Mouse (Mus musculus) kidney, embryonic 16.5 days (tissue): ENCODE results near the gene Tspan14. TPM values are rescaled to one million over a fixed set of nuclear protein-coding genes. Genes with fewer than 3 reads are reported as not detected.

Experiments
- ATAC-seq: fragments of 200-750 bp; cut with Nextera tagmentation; 2 replicates; pipeline ENCODE4 v1.8.0; 2017; ENCODE audit warnings: moderate TSS enrichment; ENCODE audit not compliant: low FRiP score, low TSS enrichment
- H3K27ac ChIP-seq: fragments of 300-500 bp; sonication (generic); 2 replicates; pipeline ENCODE4 v1.5.1; 2014; ENCODE audit warnings: low read length
- H3K27me3 ChIP-seq: fragments of 300-500 bp; sonication (generic); 2 replicates; pipeline ENCODE4 v1.6.1; 2014; ENCODE audit warnings: low read length, control low read depth, mixed read lengths; ENCODE audit not compliant: insufficient read depth
- H3K36me3 ChIP-seq: fragments of 300-500 bp; sonication (generic); 2 replicates; pipeline ENCODE4 v1.6.1; 2014; ENCODE audit warnings: low read length, control low read depth, mixed read lengths; ENCODE audit not compliant: insufficient read depth
- H3K4me1 ChIP-seq: fragments of 300-500 bp; sonication (generic); 2 replicates; pipeline ENCODE4 v1.6.1; 2014; ENCODE audit warnings: low read length, control low read depth, mixed read lengths; ENCODE audit not compliant: insufficient read depth
- H3K4me2 ChIP-seq: fragments of 300-500 bp; sonication (generic); replicated peaks from 2 replicates; pipeline ENCODE4 v1.6.1; 2014; ENCODE audit warnings: low read depth, low read length
- H3K4me3 ChIP-seq: fragments of 300-500 bp; sonication (generic); 2 replicates; pipeline ENCODE4 v1.5.1; 2014; ENCODE audit warnings: mild to moderate bottlenecking, low read length
- H3K9ac ChIP-seq: fragments of 300-500 bp; sonication (generic); replicated peaks from 2 replicates; pipeline ENCODE4 v1.6.1; 2014; ENCODE audit warnings: low read length
- H3K9me3 ChIP-seq: fragments of 300-500 bp; sonication (generic); 2 replicates; pipeline ENCODE4 v1.6.1; 2016; ENCODE audit warnings: low read length, control low read depth
- WGBS: fragments of 180-500 bp; shearing (Covaris S2); extraction: QIAGEN DNeasy Blood & Tissue Kit; methylation state at CpG from one replicate; pipeline ENCODE4 v1.1.7; 2014; 5-methylcytosine and 5-hydroxymethylcytosine counted together
- polyA plus RNA-seq: library from polyadenylated mRNA; unstranded; fragments of >200 nt; fragmentation: Nextera tagmentation; extraction: Ambion mirVana; gene quantifications from 2 replicates; pipeline ENCODE4 v1.2.1, GENCODE M21; 2015

Gene Tspan14
- polyA plus RNA-seq, 1 experiment from 2014 or later: 144 TPM

DNA sequence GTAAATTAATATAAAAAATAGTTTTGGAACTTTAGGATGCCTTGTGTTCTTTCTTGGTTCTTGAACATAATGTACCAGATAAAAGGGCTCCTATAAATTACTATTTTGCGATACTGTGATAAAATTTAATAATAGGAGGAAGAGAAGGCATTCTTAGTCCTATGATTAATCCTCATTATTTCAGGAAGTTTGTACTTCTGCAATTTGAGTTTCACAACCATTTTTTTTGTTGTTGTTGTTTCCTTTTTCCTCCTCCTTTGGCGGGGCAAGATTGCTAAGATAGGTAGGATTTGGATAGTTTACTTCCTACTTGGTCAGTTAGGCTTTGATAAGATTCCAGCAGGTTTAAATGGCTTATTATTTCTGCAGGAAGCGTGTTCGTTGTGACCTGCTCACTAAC is 19.0 kb upstream of the Tspan14 start:
- H3K36me3 ChIP-seq: no peaks in the 10 kb centered on the region
- no peak for ATAC-seq
- no peaks in the 10 kb centered on the region for H3K9me3 ChIP-seq
- no peak overlapping the region for H3K27ac ChIP-seq
- no peak overlapping the region for H3K9ac ChIP-seq
- H3K27me3 ChIP-seq: no peaks in the 10 kb centered on the region
- no peak overlapping the region for H3K4me2 ChIP-seq
- WGBS: 78% methylated on average over 4 of the region's 4 CpGs
- H3K4me1 ChIP-seq: 0 out of 2 replicates have a peak, but pooled peaks cover 2% of the 10 kb centered on the region
- H3K4me3 ChIP-seq: no peak overlapping the region

DNA sequence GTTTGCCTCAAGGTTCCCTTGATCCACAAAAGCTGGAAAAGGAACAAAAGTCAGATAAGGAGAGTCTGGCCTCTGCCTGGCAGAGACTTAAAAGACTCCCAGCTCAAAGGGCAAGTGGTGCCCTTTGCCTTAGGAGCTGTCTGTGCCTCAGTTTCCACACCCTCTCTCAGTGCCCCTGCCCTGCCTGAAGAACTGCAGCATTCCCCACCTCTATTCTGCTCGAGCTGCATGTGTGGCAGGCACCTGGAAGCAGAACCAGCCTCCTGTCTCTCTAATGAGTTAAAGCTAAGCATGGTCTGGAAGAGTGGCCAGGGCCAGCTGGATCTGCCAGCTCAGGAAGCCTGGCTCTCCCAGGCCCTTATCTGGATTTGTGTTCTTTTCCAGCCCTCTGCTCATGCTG is 13.1 kb upstream of the Tspan14 start:
- ATAC-seq: no peak
- Histone ChIP-seq H3K4me1 (0 out of 2 replicates have a peak, but pooled peaks cover 2% of the 10 kb centered on the region), H3K36me3 (no peaks in the 10 kb centered on the region), H3K27ac (no peak overlapping the region), H3K9ac (peak overlapping the region; percentile 5; the same call in 1 of the 2 replicates), H3K4me3 (no peak overlapping the region), H3K27me3 (no peaks in the 10 kb centered on the region), H3K4me2 (no peak overlapping the region), H3K9me3 (no peaks in the 10 kb centered on the region)
- 57% methylated on average over 1 of the region's 1 CpGs for WGBS

DNA sequence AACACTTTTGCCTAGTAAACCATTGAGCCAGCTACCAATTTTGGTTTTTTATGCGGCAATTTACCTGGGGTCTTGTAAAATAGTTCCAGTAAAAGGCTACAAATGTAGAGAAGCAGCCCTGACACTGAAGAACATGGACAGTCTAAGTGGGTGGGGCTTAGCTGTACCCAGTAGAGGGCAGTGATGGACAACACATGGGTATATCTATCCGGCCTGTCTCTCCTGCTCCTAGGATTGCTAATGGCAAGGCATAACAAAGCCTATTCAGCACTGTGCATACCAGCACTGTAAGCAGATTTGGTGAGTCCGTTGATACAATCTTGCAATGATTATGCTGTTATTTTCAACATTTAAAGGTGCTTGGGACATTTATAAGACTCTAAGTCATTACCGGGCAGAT is 12.4 kb upstream of the Tspan14 start:
- H3K27me3 ChIP-seq: no peaks in the 10 kb centered on the region
- 0 out of 2 replicates have a peak, but pooled peaks cover under 1% of the 10 kb centered on the region for H3K4me1 ChIP-seq
- H3K4me3 ChIP-seq: no peak overlapping the region
- H3K9ac ChIP-seq: no peak overlapping the region
- no peaks in the 10 kb centered on the region for H3K9me3 ChIP-seq
- no peak overlapping the region for H3K27ac ChIP-seq
- no peak overlapping the region for H3K4me2 ChIP-seq
- 47% methylated on average over 4 of the region's 4 CpGs for WGBS
- peak; percentile 94 for ATAC-seq
- no peaks in the 10 kb centered on the region for H3K36me3 ChIP-seq

DNA sequence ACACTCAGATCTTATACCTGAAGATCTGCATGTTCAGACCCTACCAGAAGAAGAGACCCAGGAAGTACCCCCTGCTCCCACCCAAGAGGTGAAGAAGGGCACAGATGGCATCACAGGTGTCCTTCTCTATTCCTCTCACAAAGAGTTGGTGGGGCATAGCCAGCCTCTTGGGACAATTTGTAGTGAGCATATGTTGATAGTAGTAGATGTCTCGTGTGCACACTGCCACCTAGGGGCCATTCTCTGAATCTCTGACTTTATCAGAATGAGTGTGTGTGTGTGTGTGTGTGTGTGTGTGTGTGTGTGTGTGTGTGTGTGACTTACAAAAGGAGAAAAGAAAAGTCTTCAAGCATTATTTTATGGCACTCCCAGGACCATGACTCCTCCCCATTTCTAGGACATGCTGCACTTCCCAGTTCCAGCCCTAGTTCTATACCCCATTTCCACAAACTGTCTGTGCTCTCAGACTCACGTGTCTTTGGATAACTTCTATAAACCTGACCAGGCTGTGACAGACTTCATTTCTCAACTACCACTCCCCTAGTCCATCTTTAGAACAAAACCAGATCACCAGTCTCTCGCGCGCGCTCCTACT is 8.6 kb upstream of the Tspan14 start:
- H3K27me3 ChIP-seq: no peaks in the 10 kb centered on the region
- H3K36me3 ChIP-seq: no peaks in the 10 kb centered on the region
- H3K4me3 ChIP-seq: no peak overlapping the region
- no peak overlapping the region for H3K9ac ChIP-seq
- ATAC-seq: peak; percentile 60; the same call in 1 of the 2 replicates
- WGBS: 75% methylated on average over 6 of the region's 6 CpGs
- H3K4me1 ChIP-seq: no peaks in the 10 kb centered on the region
- no peak overlapping the region for H3K4me2 ChIP-seq
- H3K27ac ChIP-seq: no peak overlapping the region
- H3K9me3 ChIP-seq: no peaks in the 10 kb centered on the region

DNA sequence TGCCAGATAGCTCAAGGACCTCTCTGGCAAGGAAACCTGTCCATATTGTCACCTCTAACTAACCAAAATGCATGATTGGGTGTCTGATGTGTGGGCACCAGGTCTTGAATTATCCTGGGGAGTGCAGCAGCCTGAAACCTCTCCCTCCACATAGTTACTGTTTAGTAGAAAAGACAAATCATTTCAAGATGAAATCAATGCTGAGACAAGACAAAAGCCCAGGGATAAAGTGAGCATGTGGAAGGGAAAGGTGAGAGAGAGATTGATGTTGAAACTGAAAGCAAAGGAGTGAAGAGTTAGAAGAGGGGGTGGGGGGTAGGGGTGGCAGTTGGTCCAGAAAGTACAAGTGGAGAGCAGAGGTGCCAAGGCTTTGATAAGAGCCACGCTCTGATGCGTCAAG is 1.4 kb upstream of the Tspan14 start:
- ATAC-seq: no peak
- Histone ChIP-seq H3K4me2 (peak overlapping the region; percentile 66), H3K4me3 (no peak overlapping the region; the same call in 1 of the 2 replicates), H3K9me3 (no peaks in the 10 kb centered on the region), H3K4me1 (peaks cover 35% of the 10 kb centered on the region), H3K36me3 (no peaks in the 10 kb centered on the region), H3K27ac (peak overlapping the region; percentile 91; the same call in 1 of the 2 replicates), H3K9ac (no peak overlapping the region), H3K27me3 (no peaks in the 10 kb centered on the region)
- 85% methylated on average over 2 of the region's 2 CpGs for WGBS

DNA sequence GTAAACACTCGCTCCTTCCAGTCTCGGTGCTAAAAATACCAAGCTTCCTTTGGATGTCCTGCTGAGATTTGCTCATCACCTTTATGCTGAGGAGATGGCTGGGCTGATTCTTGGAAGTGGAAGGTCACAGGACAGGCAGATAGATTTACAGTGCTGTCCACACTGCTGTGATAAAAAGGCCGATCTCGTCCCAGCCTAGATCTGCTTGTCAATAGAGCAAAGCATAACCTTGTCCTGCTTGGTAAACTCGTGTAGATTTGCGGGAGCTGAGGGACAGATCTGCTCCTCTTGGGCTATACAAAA is 942 bp upstream of the Tspan14 start:
- H3K4me1 ChIP-seq: peaks cover 40% of the 10 kb centered on the region
- ATAC-seq: no peak
- H3K9me3 ChIP-seq: no peaks in the 10 kb centered on the region
- H3K36me3 ChIP-seq: no peaks in the 10 kb centered on the region
- H3K4me2 ChIP-seq: peak overlapping the region; percentile 66
- peak overlapping the region; percentile 93 for H3K4me3 ChIP-seq
- H3K27ac ChIP-seq: peak overlapping the region; percentile 91
- 4% methylated on average over 6 of the region's 6 CpGs for WGBS
- no peaks in the 10 kb centered on the region for H3K27me3 ChIP-seq
- peak overlapping the region; percentile 69 for H3K9ac ChIP-seq

DNA sequence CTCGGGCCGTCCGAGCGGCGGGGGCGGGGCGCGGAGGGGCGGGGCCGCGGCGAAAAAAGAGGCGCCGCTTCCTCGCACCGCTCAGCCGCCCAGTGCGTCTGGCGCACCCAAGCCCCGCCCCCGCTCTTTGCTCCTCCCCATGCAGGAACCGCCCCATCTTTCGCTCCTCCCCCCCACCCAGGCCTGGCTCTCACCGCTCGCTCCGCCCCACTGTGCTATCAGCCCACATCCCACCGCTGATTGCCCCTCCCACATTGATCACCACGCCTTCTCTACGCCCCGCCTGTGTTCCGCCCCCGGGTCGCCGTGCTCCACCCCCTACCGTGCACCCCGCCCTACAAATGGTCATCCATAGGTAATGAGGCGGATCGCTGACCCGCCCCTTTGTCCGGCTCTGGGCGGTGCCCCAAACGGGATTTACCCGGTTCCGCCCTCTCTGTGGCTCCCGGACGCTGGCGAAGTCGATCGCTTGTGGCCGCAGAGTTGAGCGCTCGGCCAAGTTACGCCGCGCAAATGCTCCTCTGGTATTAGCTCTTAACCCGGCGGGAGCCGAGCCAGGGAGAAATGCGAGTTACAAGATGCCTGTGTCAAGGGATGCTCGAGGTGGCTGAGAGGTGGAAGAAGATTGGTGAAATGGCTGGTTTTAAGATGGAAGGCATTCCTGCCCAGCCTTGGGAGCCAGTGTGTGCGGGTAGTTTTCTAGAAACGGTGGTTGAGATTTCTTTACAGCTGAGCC is 423 bp upstream of the Tspan14 start:
- Histone ChIP-seq H3K9ac (peak overlapping the region; percentile 97), H3K27ac (peak overlapping the region; percentile 96), H3K4me2 (peak overlapping the region; percentile 66), H3K4me1 (peaks cover 45% of the 10 kb centered on the region), H3K27me3 (no peaks in the 10 kb centered on the region), H3K36me3 (no peaks in the 10 kb centered on the region), H3K9me3 (no peaks in the 10 kb centered on the region), H3K4me3 (peak overlapping the region; percentile 93)
- ATAC-seq: peak; percentile 94
- under 1% methylated on average over 43 of the region's 62 CpGs for WGBS

DNA sequence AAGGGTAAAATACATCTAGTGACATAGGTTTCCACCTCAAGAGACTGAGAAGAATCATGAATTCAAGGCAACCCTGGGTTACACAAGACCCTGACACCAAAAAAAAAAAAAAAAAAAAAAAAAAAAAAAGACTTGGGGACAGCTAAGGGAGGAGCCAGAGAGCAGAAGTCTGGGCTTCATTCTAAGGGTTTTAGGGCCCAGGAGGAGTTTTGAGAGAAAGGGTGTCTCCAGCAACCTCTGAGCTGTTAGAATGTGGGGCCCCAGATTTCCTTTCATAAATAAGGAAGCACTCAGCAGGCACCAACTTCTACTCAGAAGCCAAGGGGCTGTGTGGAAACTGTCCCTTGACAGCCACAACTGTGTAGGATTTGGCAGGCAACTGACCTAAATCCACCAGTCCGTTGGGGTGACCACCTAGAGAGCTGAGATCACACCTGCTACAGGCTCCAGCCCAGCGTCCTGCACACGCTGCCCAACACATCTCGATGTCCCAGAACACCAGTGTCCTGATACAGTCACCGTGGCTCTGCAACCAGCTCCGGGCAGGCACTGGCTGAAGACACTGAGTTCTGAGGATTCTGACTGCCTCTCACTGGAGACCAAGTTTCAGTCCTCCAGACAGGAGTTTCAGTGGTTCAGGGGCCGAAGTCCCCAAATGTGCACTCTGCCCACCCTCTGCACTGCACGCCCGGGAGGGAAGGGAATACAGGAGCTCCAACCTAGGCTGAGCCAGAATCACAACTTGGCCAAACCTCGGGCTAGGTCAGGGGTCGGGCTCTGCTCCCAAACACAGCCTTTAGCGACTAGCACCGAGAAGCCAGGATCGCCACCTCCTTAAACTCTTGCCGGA is 875 bp downstream of the Tspan14 start:
- Histone ChIP-seq H3K4me2 (peak overlapping the region; percentile 59), H3K9me3 (no peaks in the 10 kb centered on the region), H3K4me3 (peak overlapping the region; percentile 93), H3K9ac (peak overlapping the region; percentile 97), H3K36me3 (no peaks in the 10 kb centered on the region), H3K27ac (peak overlapping the region; percentile 96), H3K27me3 (no peaks in the 10 kb centered on the region), H3K4me1 (peaks cover 50% of the 10 kb centered on the region)
- under 1% methylated on average over 15 of the region's 15 CpGs for WGBS
- peak; percentile 7 for ATAC-seq

DNA sequence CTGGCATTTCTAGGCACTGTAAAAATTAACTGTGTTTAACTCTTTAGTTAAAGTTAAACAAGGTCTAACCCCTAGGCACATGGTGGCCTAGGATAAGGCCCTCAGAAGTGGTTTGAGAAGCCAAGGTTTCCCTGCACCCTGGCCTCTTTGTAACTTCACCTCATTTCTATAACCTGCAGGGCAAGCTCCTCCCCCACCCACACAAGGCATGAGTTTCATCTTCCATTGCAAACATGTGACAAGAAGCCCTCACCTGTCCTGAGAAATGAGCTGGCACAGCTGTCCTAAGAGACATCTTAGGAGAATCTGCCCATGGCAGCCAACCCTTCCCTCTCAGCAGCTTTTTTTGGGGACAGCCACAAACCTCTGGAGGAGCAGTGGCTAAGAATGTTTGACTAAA is 1.7 kb downstream of the Tspan14 start:
- Histone ChIP-seq H3K4me2 (peak overlapping the region; percentile 59), H3K9ac (peak overlapping the region; percentile 97), H3K4me3 (peak overlapping the region; percentile 93), H3K27ac (peak overlapping the region; percentile 96; the same call in 1 of the 2 replicates), H3K4me1 (peaks cover 57% of the 10 kb centered on the region), H3K9me3 (no peaks in the 10 kb centered on the region), H3K36me3 (no peaks in the 10 kb centered on the region), H3K27me3 (no peaks in the 10 kb centered on the region)
- ATAC-seq: no peak
